Comparison of ENCODE assay signal across 8 mouse cellular contexts in the genomic region with DNA sequence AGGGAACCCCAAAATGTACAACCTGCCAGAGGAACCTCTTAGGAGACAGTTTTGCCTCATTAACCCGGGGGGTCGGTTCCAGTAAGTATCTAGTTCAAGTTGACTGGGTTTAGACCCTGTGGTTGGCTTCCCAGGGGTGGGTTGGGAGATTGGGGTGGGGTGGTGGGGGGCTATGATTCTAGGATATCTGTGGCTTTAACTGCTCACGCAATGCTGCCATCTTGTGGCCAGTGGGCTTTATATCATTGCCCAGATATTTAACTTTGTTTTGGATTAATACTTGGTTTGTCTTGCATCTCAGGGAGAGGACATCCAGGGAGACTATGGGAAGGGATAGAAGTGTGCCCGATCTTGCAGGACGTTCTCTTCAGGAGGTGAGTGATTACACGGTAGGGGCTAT. TPM values are rescaled to one million over a fixed set of nuclear protein-coding genes. Genes with fewer than 3 reads are reported as not detected.
DNase-seq lines count a peak whose midpoint lies in the region; ATAC-seq lines count a peak whose summit lies in the region.
"Had no signal": no experiment of that assay in that cellular context is flagged by ENCODE, and none has a peak within 500 bp of the region (broad histone marks: within the 10 kb centered on the region; RNA-seq: fewer than 3 reads in every experiment).

No protein-coding gene starts in this region.

- H3K4me3 ChIP-seq in hindbrain, embryonic 11.5 days (ENCODE audit: low read depth, low read length), result no peak overlapping the region
- H3K4me3 ChIP-seq in hindbrain, embryonic 16.5 days (ENCODE audit: low read length), result no peak overlapping the region
- H3K4me3 ChIP-seq: liver, embryonic 15.5 days had no signal

- H3K4me2 ChIP-seq in hindbrain, embryonic 11.5 days (replicated peaks; ENCODE audit: low read depth, low read length), result no peak overlapping the region
- H3K4me2 ChIP-seq in hindbrain, embryonic 16.5 days (ENCODE audit: low read length), result no peak overlapping the region
- H3K4me2 ChIP-seq: liver, embryonic 15.5 days had no signal

- H3K27ac ChIP-seq in hindbrain, embryonic 11.5 days (ENCODE audit: low read depth, low read length), result no peak overlapping the region
- H3K27ac ChIP-seq in hindbrain, embryonic 16.5 days (ENCODE audit: low read depth, low read length), result no peak overlapping the region
- H3K27ac ChIP-seq: liver, embryonic 15.5 days had no signal

- H3K9me3 ChIP-seq in hindbrain, embryonic 11.5 days (ENCODE audit: control insufficient read depth, low read length), result no peaks in the 10 kb centered on the region
- no peaks in the 10 kb centered on the region for H3K9me3 ChIP-seq in hindbrain, embryonic 16.5 days (ENCODE audit: control insufficient read depth, low read length)
- H3K9me3 ChIP-seq: liver, embryonic 15.5 days had no signal

- no peaks in the 10 kb centered on the region for H3K4me1 ChIP-seq in hindbrain, embryonic 11.5 days (replicated peaks; ENCODE audit: control insufficient read depth, insufficient read depth, low read length)
- no peaks in the 10 kb centered on the region for H3K4me1 ChIP-seq in hindbrain, embryonic 16.5 days (ENCODE audit: control insufficient read depth, insufficient read depth, low read depth, low read length)

- 71% methylated on average over 6 of the region's 6 CpGs for WGBS in hindbrain, embryonic 11.5 days
- WGBS in hindbrain, embryonic 16.5 days, result 73% methylated on average over 6 of the region's 6 CpGs

- DNase-seq in hindbrain, embryonic 11.5 days (ENCODE audit: low spot score), result peak; percentile 69
- DNase-seq in testis, postnatal 10 days (ENCODE audit: low spot score), result peak; percentile 67
- no peak for DNase-seq in testis, postnatal 14 days (ENCODE audit: low spot score)
- peak; percentile 31 for DNase-seq in brain, adult 2 months (ENCODE audit: low read depth, low spot score)
- DNase-seq in lung, postnatal 14 days, result peak; percentile 52
- DNase-seq in ovary, postnatal 10 days (ENCODE audit: low spot score), result no peak

- no peaks in the 10 kb centered on the region for H3K27me3 ChIP-seq in hindbrain, embryonic 11.5 days (ENCODE audit: control insufficient read depth, insufficient read depth, low read length)
- no peaks in the 10 kb centered on the region for H3K27me3 ChIP-seq in hindbrain, embryonic 16.5 days (replicated peaks; ENCODE audit: control insufficient read depth, insufficient read depth, low read length)
- H3K27me3 ChIP-seq: liver, embryonic 15.5 days had no signal

- no peak for ATAC-seq in hindbrain, embryonic 11.5 days (ENCODE audit: low FRiP score)
- ATAC-seq in hindbrain, embryonic 16.5 days, result no peak

- H3K9ac ChIP-seq in hindbrain, embryonic 11.5 days (ENCODE audit: low read depth, low read length), result no peak overlapping the region
- no peak overlapping the region for H3K9ac ChIP-seq in hindbrain, embryonic 16.5 days (ENCODE audit: low read depth, low read length)
- H3K9ac ChIP-seq: liver, embryonic 15.5 days had no signal

- peaks cover 5% of the 10 kb centered on the region for H3K36me3 ChIP-seq in hindbrain, embryonic 11.5 days (ENCODE audit: control insufficient read depth, insufficient read depth, low read length)
- H3K36me3 ChIP-seq in hindbrain, embryonic 16.5 days (ENCODE audit: control insufficient read depth, insufficient read depth, low read length), result peaks cover 36% of the 10 kb centered on the region

RNA-seq across cellular contexts. Expression of a gene that starts 11.1 kb away (rescaled TPM):
- polyA plus RNA-seq in hindbrain, embryonic 11.5 days (2014; fragmentation: Nextera tagmentation; extraction: Ambion mirVana), result 306 and 325 TPM in 2 replicates
- polyA plus RNA-seq in hindbrain, embryonic 16.5 days (2015; fragmentation: Nextera tagmentation; extraction: Ambion mirVana), result 244 and 248 TPM in 2 replicates

RNA-seq across cellular contexts. Expression of a gene that starts 50.2 kb away (rescaled TPM):
- polyA plus RNA-seq in hindbrain, embryonic 11.5 days (2014; fragmentation: Nextera tagmentation; extraction: Ambion mirVana), result 24.3 and 27.2 TPM in 2 replicates
- 17.3 and 21.4 TPM in 2 replicates for polyA plus RNA-seq in hindbrain, embryonic 16.5 days (2015; fragmentation: Nextera tagmentation; extraction: Ambion mirVana)

RNA-seq across cellular contexts. Expression of a gene that starts 50.8 kb away (rescaled TPM):
- 0.03 and 0.24 TPM in 2 replicates for polyA plus RNA-seq in hindbrain, embryonic 11.5 days (2014; fragmentation: Nextera tagmentation; extraction: Ambion mirVana)
- polyA plus RNA-seq in hindbrain, embryonic 16.5 days (2015; fragmentation: Nextera tagmentation; extraction: Ambion mirVana), result 0.07 and 0.10 TPM in 2 replicates

Comparison
In these comparisons a context has a peak if more than half of its experiments do, and no peak if none do; other contexts are left out.
1. DNase-seq: peak in hindbrain, embryonic 11.5 days (single experiment), testis, postnatal 10 days (single experiment), brain, adult 2 months (single experiment) and lung, postnatal 14 days (single experiment); none in testis, postnatal 14 days (single experiment) and ovary, postnatal 10 days (single experiment).